Comparison of ENCODE assay signal across 13 mouse cellular contexts in genomic region chr10:93247902-93248301, GRCm38 (mm10).
DNase-seq lines count a peak whose midpoint lies in the region; ATAC-seq and TF ChIP-seq lines count a peak whose summit lies in the region.
"Had no signal": no experiment of that assay in that cellular context is flagged by ENCODE, and none has a peak within 500 bp of the region (broad histone marks: within the 10 kb centered on the region; RNA-seq: fewer than 3 reads in every experiment).

No protein-coding gene starts in this region.

- H3K27ac ChIP-seq in kidney, embryonic 14.5 days (ENCODE audit: low read depth, low read length) = no peak overlapping the region; the same call in 1 of the 2 replicates
- peak overlapping the region; percentile 56 for H3K27ac ChIP-seq in heart, postnatal 0 days (ENCODE audit: low read depth)
- H3K27ac ChIP-seq: hindbrain, embryonic 15.5 days; liver, embryonic 14.5 days; neural tube, embryonic 12.5 days; stomach, embryonic 15.5 days had no signal

- H3K36me3 ChIP-seq in kidney, embryonic 14.5 days (ENCODE audit: control insufficient read depth, insufficient read depth, low read length) = peaks cover 23% of the 10 kb centered on the region
- H3K36me3 ChIP-seq in heart, postnatal 0 days (replicated peaks; ENCODE audit: control insufficient read depth, insufficient read depth, low read length) = peaks cover 15% of the 10 kb centered on the region; the same call in 1 of the 2 replicates
- H3K36me3 ChIP-seq: stomach, embryonic 15.5 days had no signal

- no peak for TF ChIP-seq EP300 in heart, postnatal 0 days (IDR thresholded peaks at IDR 0.05; ENCODE audit: low read depth)

- H3K4me2 ChIP-seq in kidney, embryonic 14.5 days (replicated peaks; ENCODE audit: low read depth, low read length) = no peak overlapping the region
- H3K4me2 ChIP-seq in heart, postnatal 0 days (ENCODE audit: low read depth, low read length) = no peak overlapping the region
- H3K4me2 ChIP-seq: hindbrain, embryonic 15.5 days; neural tube, embryonic 12.5 days; stomach, embryonic 15.5 days had no signal

- no peak for DNase-seq in kidney, postnatal 36 days
- peak; percentile 9 for DNase-seq in right cerebral cortex, postnatal 25 days
- no peak for DNase-seq in right cerebral cortex, adult 2 months (ENCODE audit: low spot score in 2 of 2)
- no peak for DNase-seq in heart, postnatal 0 days (ENCODE audit: low spot score)
- no peak for DNase-seq in urinary bladder, postnatal 36 days (ENCODE audit: low spot score in 2 of 2)
- DNase-seq in frontal cortex, postnatal 14 days (ENCODE audit: low spot score in 2 of 2) = no peak
- DNase-seq: layer of hippocampus, postnatal 36 days; right cerebral cortex, postnatal 14 days had no signal

- no peak overlapping the region for H3K9ac ChIP-seq in kidney, embryonic 14.5 days (ENCODE audit: low read depth, low read length)
- H3K9ac ChIP-seq in heart, postnatal 0 days (replicated peaks; ENCODE audit: low read depth, low read length) = no peak overlapping the region
- H3K9ac ChIP-seq: hindbrain, embryonic 15.5 days; liver, embryonic 14.5 days; neural tube, embryonic 12.5 days; stomach, embryonic 15.5 days had no signal

- no peak for TF ChIP-seq CTCF in heart, postnatal 0 days (IDR thresholded peaks at IDR 0.05; ENCODE audit: low read depth)

- peaks cover 10% of the 10 kb centered on the region; the same call in 1 of the 2 replicates for H3K4me1 ChIP-seq in kidney, embryonic 14.5 days (ENCODE audit: control insufficient read depth, insufficient read depth, low read length)
- peaks cover 25% of the 10 kb centered on the region for H3K4me1 ChIP-seq in heart, postnatal 0 days (ENCODE audit: control insufficient read depth, insufficient read depth)

- peak; percentile 79 for ATAC-seq in kidney, embryonic 14.5 days (ENCODE audit: low FRiP score, low TSS enrichment)
- ATAC-seq in heart, postnatal 0 days (ENCODE audit: insufficient read depth, low read depth) = peak; percentile 61; the same call in 1 of the 2 replicates

- no peaks in the 10 kb centered on the region for H3K9me3 ChIP-seq in kidney, embryonic 14.5 days (ENCODE audit: control insufficient read depth, low read length)
- no peaks in the 10 kb centered on the region for H3K9me3 ChIP-seq in heart, postnatal 0 days (replicated peaks; ENCODE audit: control insufficient read depth, low read length)
- H3K9me3 ChIP-seq: hindbrain, embryonic 15.5 days; neural tube, embryonic 12.5 days; stomach, embryonic 15.5 days had no signal

- H3K27me3 ChIP-seq in kidney, embryonic 14.5 days (ENCODE audit: control insufficient read depth, insufficient read depth, low read length) = no peaks in the 10 kb centered on the region
- H3K27me3 ChIP-seq in heart, postnatal 0 days (ENCODE audit: control insufficient read depth, insufficient read depth, low read length) = no peaks in the 10 kb centered on the region
- H3K27me3 ChIP-seq: hindbrain, embryonic 15.5 days; neural tube, embryonic 12.5 days; stomach, embryonic 15.5 days had no signal

- 33% methylated on average over 6 of the region's 6 CpGs for WGBS in kidney, embryonic 14.5 days
- 28% methylated on average over 6 of the region's 6 CpGs for WGBS in heart, postnatal 0 days

- no peak overlapping the region for H3K4me3 ChIP-seq in kidney, embryonic 14.5 days (ENCODE audit: low read length)
- no peak overlapping the region for H3K4me3 ChIP-seq in heart, postnatal 0 days (ENCODE audit: low read depth, low read length)
- H3K4me3 ChIP-seq: hindbrain, embryonic 15.5 days; neural tube, embryonic 12.5 days; stomach, embryonic 15.5 days had no signal
